Mouse (Mus musculus) bone marrow macrophage, adult 2 months (primary cell): ENCODE results near the gene Gcsam. TPM values are rescaled to one million over a fixed set of nuclear protein-coding genes. Genes with fewer than 3 reads are reported as not detected.

Experiments used
- H3K27ac ChIP-seq: 2 replicates; pipeline ENCODE4 v1.5.1; 2012; ENCODE audit warnings: low read depth, low read length; ENCODE audit not compliant: insufficient read depth
- H3K4me1 ChIP-seq: 2 replicates; pipeline ENCODE4 v1.6.1; 2012; ENCODE audit warnings: low read length; ENCODE audit not compliant: control insufficient read depth, insufficient read depth
- H3K4me3 ChIP-seq: 2 replicates; pipeline ENCODE4 v1.5.1; 2012; ENCODE audit warnings: mild to moderate bottlenecking, low read length, moderate library complexity; ENCODE audit not compliant: insufficient read depth
- CTCF ChIP-seq: IDR thresholded peaks from 2 replicates; pipeline ENCODE4 v1.5.1; 2012; ENCODE audit warnings: low read depth, mild to moderate bottlenecking, low read length, moderate library complexity
- POLR2A ChIP-seq: IDR thresholded peaks from 2 replicates; pipeline ENCODE4 v1.6.1; 2012; ENCODE audit warnings: mild to moderate bottlenecking, low read depth, low read length, borderline replicate concordance
- polyA plus RNA-seq: library from polyadenylated mRNA; stranded (reverse); fragments of >200 nt; gene quantifications from 2 replicates; pipeline ENCODE4 v1.2.4, GENCODE M21; 2012; ENCODE audit not compliant: missing spikeins, insufficient read depth, insufficient read length

The Gcsam gene
- polyA plus RNA-seq, 1 experiment = not detected

- no peak overlapping the region for H3K27ac ChIP-seq
- no peak overlapping the region for H3K4me3 ChIP-seq
- TF ChIP-seq CTCF (no peak), POLR2A (no peak)
- H3K4me1 ChIP-seq = no peaks in the 10 kb centered on the region
Observed at GRCm38 (mm10) chr16:45615944-45616343, 5.8 kb downstream of the Gcsam start.

DNA sequence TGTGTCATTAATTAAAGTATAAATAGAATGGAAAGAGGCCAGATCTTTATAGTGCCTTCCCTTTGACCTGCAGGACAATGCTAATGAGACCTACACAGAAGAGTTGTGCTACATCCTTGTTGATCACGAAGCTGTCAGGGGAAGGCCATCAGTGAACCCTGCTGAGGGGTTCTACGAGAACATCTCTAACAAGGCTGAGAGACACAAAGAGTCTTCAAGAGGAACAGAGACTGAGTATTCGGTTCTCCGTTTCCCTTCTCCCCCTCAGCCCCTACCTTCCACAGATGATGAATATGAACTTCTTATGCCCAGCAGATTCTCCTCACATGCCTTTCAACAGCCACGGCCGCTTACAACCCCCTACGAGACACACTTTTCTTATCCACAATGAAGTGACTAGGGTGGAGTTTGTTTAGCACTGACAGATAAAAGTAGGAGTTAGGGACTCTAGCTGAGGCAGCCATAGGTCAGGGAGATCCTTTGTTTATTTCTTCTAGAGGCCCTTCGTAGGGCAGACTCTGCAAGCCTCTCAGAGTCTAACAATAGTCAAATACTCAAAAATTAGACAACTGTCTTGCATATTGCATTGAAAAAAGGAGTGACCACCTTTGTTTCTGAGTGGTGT is 9.7 kb downstream of the Gcsam start:
- no peak overlapping the region for H3K4me3 ChIP-seq
- TF ChIP-seq POLR2A (no peak), CTCF (no peak)
- no peak overlapping the region for H3K27ac ChIP-seq
- H3K4me1 ChIP-seq = no peaks in the 10 kb centered on the region

DNA sequence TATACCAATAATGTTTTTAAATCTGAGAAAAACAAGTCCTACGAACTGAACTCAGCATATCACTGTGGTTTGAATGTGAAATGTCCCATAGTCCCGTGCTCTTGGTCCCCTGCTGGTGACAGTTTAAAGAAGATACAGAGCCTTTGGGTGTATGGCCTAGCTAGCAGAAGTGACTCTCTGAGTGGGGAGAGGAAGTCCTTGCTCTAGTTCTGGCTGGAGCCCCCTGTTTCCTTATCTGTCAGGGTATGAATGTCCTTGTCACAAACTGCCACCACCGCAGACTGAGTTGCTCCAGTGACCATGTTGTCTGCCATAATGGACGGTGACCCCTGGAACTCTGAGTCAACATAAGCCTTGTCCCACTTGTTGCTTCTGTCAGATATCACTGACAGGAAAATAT is 13.1 kb downstream of the Gcsam start:
- Histone ChIP-seq H3K27ac (no peak overlapping the region), H3K4me3 (no peak overlapping the region), H3K4me1 (peaks cover under 1% of the 10 kb centered on the region; the same call in 1 of the 2 replicates)
- TF ChIP-seq CTCF (no peak), POLR2A (no peak)

DNA sequence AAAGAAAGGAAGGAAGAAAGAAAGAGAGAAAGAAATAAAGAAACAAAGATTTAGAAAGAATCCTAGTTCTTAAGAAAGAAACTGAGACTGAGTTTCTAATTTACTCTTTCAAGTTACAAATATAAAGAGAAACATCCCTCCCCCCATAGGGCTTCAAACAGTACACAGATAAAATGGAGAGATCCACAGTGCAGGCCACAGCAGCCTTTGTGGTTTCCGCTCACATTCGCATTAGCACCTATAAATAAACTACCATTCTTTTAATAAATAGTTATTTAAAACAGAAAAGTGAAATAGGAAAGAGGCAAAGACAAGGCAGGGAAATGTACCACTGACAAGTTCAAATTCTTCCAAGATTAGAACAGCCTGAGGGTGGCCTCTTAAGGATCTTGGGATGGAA is 14.6 kb downstream of the Gcsam start:
- Histone ChIP-seq H3K4me1 (peaks cover 2% of the 10 kb centered on the region; the same call in 1 of the 2 replicates), H3K4me3 (no peak overlapping the region), H3K27ac (no peak overlapping the region)
- no peak for TF ChIP-seq CTCF
- no peak for TF ChIP-seq POLR2A

- no peak for TF ChIP-seq CTCF
- TF ChIP-seq POLR2A = no peak
- Histone ChIP-seq H3K27ac (no peak overlapping the region), H3K4me1 (peaks cover 2% of the 10 kb centered on the region; the same call in 1 of the 2 replicates), H3K4me3 (no peak overlapping the region)
Observed at GRCm38 (mm10) chr16:45625342-45625741, 15.2 kb downstream of the Gcsam start.

DNA sequence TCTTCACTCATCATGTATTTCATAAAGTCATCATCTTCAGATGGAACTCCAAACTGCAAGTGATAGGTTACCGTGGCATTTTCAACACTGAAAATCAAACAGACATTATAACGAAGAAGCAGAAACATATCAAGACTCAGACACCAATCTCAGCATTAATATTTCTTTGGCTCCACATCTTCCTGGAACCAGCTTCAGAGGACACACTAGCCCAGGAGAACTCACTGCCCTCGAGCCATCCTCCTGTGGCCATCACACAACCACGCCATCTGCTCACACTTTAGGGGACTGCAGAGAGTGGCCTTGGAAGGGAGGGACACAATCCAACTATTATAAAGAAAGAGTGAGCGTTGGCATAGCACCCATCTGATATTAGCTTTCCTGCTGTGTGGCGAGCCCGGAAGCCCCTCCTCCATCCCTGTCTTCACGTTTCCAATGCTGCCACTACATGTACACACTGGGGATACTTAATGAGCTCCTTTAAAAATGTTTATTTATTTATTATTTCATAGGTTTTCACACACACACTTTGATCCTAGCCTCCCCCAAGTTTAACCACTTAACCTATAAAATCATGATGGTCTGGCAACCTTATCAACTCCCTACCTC is 19.4 kb downstream of the Gcsam start:
- H3K27ac ChIP-seq = no peak overlapping the region
- TF ChIP-seq CTCF (no peak), POLR2A (no peak)
- H3K4me1 ChIP-seq = peaks cover 2% of the 10 kb centered on the region; the same call in 1 of the 2 replicates
- H3K4me3 ChIP-seq = no peak overlapping the region

DNA sequence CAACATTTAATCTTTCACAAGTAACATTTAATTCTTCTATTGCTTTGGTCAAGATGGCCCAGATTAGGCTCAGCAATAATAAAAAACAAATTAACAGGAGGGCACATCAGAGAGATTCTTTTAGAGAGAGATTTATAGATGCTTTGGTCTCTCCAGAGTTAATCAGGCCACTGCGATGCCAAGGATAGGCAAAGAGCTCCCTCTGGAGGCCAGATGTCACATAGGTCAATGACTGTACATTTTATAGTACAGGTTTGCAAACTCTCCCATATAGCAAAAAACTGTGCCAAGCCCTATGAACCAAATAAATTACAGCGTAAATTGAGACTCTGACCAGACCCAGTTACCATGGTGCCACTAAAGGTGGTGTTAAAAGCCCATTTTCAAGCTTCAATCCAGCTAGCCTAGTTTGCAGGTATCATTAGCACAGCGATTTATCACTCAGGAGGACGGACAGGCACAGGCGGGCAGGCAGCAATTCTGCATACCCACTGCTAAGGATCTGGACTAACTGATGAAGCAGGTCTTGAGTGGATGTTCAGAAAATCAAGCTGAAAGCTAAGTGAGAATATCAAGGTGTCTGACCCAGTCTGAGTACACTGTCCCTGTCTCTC is 20.3 kb downstream of the Gcsam start:
- H3K27ac ChIP-seq = no peak overlapping the region
- no peak overlapping the region for H3K4me3 ChIP-seq
- peaks cover 2% of the 10 kb centered on the region; the same call in 1 of the 2 replicates for H3K4me1 ChIP-seq
- TF ChIP-seq CTCF (no peak), POLR2A (no peak)

GRCm38 (mm10) chr16:45632420-45632819 is 22.2 kb downstream of the Gcsam start:
- Histone ChIP-seq H3K4me3 (no peak overlapping the region), H3K27ac (no peak overlapping the region), H3K4me1 (peaks cover 2% of the 10 kb centered on the region; the same call in 1 of the 2 replicates)
- TF ChIP-seq POLR2A (no peak), CTCF (no peak)

GRCm38 (mm10) chr16:45635826-45636225 is 25.6 kb downstream of the Gcsam start:
- no peak overlapping the region for H3K27ac ChIP-seq
- H3K4me3 ChIP-seq = no peak overlapping the region
- H3K4me1 ChIP-seq = no peaks in the 10 kb centered on the region
- TF ChIP-seq CTCF (no peak), POLR2A (no peak)

DNA sequence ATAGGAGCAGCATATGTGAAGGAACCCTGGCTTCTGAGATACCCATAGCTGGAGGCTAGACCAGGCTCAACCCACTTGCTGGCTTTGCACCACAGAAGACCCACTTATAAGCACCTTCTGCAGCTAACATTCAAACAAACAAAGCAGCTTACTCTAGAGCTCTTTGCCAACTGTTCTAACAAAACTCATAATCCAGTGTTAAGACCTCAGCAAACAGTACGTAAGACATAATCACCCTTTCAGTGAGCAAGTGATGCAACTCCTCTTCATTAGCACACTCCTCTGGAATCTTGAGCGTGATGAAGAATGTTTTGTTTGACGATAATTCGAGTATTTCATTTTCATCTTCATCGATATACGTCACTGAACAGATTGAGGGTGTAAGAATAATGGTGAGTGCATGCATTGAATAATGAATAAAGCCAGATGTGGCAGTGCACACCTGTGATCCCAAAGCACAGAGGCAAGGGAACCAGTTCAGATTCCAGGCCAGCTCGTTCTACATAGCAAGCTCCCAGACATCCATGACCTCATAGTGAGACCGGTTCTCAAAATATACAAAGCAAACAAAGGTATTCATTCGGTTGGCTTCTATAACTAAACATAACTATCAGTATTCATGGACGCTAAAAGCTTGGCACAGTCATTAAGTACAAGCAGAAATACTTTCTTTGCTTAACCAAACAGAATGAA is 30.0 kb downstream of the Gcsam start:
- no peak overlapping the region for H3K4me3 ChIP-seq
- TF ChIP-seq CTCF = no peak
- H3K4me1 ChIP-seq = peaks cover 8% of the 10 kb centered on the region
- no peak overlapping the region for H3K27ac ChIP-seq

DNA sequence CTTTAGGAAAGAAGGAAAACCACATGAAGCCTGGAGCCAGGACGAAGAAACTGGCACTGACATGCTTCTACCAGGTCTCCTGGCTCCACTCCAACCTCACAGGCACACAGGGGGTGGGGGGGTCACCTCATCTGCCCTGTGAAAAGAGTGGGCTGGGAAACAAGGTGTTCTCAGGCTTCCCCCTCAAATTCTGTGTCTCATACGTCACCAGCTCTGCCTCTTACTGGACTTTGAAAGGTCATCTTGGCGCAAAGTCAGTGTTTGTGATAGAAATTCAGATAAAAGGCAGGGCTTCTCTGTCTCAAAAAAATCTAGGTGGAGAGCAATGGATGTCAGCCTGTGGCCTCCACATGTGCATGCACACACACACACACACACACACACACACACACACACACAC is 31.1 kb downstream of the Gcsam start:
- TF ChIP-seq CTCF = no peak
- TF ChIP-seq POLR2A = no peak
- Histone ChIP-seq H3K27ac (no peak overlapping the region), H3K4me3 (no peak overlapping the region), H3K4me1 (peaks cover 8% of the 10 kb centered on the region)
